Mouse (Mus musculus) G1E (cell line): ENCODE results near the gene Cyth1.

Experiments used
- CTCF ChIP-seq: IDR thresholded peaks from 2 replicates; pipeline ENCODE4 v1.5.1; 2012; ENCODE audit warnings: low read depth, low read length, inconsistent platforms, mixed read lengths
- GATA1 ChIP-seq: IDR thresholded peaks from 2 replicates; pipeline ENCODE4 v1.6.1; 2012; ENCODE audit warnings: borderline replicate concordance, low read length, inconsistent platforms, mixed read lengths
- GATA2 ChIP-seq: IDR thresholded peaks from 2 replicates; pipeline ENCODE4 v1.6.1; 2012; ENCODE audit warnings: low read depth, low read length, inconsistent platforms, borderline replicate concordance
- POLR2AphosphoS5 ChIP-seq: IDR thresholded peaks from 2 replicates; pipeline ENCODE4 v1.6.1; 2012; ENCODE audit warnings: low read depth, low read length, inconsistent platforms; ENCODE audit not compliant: insufficient replicate concordance
- TAL1 ChIP-seq: conservative IDR thresholded peaks from 2 replicates; pipeline ENCODE4 v1.6.1; 2012; ENCODE audit warnings: low read depth, low read length, inconsistent platforms, mixed read lengths

- TF ChIP-seq CTCF = no peak
- TF ChIP-seq GATA1 = no peak
- TF ChIP-seq GATA2 = no peak
- TF ChIP-seq POLR2AphosphoS5 = no peak
- no peak for TF ChIP-seq TAL1
Observed at GRCm38 (mm10) chr11:118096736-118097135, 151.7 kb downstream of the Cyth1 start.
